Mouse (Mus musculus) kidney, adult 9 months (tissue): ENCODE data around the gene Nkain1.

Source experiments
- DNase-seq: peaks from one replicate; pipeline ENCODE4 v3.0.0; 2022

The Nkain1 gene

GRCm38 (mm10) chr4:130574048-130574413, at the start of gene Nkain1:
Gene Nkain1, minus strand, starts transcription at chr4:130574173.
- peak; percentile 36 for DNase-seq

DNA sequence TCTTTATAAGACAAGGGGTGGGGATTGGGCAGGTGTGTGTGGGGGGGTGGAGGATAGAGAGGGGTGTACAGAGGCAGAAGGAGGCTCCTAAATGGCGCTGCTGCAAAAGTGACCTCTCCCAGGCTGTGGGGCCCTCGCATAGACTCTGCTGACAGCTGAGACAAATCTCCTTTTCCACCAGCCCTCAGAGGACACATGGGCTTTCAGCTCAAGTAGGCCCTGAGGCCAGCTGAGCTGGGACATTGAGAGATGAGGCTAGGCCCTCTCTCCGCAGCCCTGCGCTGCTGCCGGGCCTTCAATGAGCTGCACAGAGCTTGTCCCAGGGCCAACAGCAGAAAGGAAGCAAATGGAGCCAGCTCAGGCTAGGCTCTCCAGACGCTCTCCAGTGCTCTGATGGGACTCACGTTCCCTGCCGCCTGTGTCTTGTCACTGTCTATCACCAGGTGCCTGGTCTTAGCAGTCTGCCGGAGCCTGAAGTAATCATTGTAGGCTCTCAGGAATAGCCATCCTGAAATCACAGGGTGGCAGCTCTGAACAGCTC, 4.8 kb upstream of the Nkain1 start:
- DNase-seq = no peak

- no peak for DNase-seq
Observed at GRCm38 (mm10) chr4:130577081-130577480, 3.1 kb upstream of the Nkain1 start.

DNA sequence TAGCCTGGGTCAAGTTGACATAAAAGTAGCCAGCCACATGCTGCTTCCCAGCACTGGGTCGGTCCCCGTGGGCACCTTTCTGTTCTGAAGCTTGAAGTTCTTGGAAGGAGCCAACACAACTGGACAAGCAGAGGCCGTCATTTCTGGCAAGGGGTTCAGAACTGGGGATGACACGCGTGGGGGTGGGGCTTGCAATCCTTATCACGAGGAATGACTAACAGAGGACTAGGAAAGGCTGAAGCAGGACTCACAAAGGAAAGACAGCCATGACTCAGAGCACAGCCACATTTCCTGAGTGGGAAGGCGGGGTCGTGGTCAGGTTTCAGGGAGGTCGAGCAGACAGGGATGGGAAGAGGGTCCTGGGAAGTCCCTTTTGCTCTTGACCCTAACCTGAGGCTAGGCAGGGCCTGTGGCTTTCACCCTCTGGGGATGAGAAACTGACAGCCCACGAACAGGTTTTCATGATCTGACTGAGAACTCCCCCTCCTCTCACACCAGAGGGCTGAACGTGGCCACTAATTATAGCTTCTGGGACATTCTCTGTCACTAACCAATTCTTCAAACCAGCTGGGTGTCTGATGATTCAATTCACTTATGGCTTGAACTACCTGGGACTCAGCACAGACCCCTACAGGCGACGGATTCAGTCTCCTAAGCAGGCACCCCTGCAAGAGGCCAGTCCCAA, 2.4 kb upstream of the Nkain1 start:
- DNase-seq = no peak

- no peak for DNase-seq
Observed at GRCm38 (mm10) chr4:130575533-130575932, 1.6 kb upstream of the Nkain1 start.

- DNase-seq = no peak
Observed at GRCm38 (mm10) chr4:130574861-130575460, 988 bp upstream of the Nkain1 start.

- DNase-seq = no peak
Observed at GRCm38 (mm10) chr4:130573351-130574047, 474 bp downstream of the Nkain1 start.

GRCm38 (mm10) chr4:130573012-130573350, 992 bp downstream of the Nkain1 start:
- no peak for DNase-seq

DNA sequence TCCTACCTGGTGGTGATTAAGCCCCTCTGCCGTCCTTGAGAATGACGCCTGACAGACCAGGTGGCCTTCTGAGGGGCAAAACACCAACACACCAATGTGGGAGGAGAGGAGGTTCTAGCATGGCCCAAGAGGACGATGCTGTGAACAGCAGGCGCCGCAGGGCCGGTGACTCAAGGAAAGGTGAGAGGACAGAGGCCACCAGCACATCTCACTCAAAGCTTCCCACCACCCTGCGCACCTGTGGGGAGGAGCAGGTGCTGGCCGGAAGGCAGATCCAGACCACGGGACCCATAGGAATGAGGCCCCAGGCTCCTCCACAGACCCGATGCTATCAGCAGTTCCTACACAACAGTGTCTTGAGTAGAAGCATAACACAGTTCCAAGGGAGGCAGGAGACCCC, 1.4 kb downstream of the Nkain1 start:
- no peak for DNase-seq

DNA sequence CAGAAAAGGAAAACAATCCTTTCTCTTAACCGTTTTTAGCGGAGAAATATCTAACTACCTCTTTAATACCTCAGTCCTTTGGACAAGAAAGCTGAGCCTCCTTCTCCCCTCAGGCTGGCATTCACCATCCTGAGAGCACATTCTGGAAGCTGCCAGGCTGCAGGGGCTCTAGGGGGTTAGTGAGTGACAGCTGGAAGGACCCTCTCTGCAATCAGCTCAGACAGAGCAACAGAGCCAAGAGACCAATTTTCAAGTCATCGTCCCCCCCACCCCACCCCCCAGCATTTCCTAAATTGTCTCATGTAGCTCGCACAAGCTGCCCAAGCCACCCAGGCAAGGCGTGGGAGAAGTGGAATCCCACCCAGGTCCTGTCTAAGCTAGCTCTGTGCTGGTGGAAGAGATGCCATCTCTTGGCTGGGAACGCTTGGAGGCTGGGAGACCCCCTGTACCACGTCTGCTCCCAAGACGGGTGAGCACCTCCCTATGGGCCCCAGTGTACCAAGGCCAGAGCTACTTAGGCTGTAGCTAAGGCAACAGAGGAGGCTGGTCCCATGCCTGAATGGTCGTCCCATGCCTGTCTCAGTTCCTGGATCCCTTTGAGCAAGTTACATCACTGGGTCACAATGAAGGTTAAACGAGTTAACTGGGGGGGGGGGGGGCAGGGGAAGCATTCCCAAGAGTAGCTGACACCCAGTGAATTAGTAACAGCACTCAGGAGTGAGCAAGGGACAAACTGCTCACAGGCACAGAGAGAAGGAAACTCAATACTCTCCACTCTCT, 2.8 kb downstream of the Nkain1 start:
- DNase-seq = peak; percentile 67

DNA sequence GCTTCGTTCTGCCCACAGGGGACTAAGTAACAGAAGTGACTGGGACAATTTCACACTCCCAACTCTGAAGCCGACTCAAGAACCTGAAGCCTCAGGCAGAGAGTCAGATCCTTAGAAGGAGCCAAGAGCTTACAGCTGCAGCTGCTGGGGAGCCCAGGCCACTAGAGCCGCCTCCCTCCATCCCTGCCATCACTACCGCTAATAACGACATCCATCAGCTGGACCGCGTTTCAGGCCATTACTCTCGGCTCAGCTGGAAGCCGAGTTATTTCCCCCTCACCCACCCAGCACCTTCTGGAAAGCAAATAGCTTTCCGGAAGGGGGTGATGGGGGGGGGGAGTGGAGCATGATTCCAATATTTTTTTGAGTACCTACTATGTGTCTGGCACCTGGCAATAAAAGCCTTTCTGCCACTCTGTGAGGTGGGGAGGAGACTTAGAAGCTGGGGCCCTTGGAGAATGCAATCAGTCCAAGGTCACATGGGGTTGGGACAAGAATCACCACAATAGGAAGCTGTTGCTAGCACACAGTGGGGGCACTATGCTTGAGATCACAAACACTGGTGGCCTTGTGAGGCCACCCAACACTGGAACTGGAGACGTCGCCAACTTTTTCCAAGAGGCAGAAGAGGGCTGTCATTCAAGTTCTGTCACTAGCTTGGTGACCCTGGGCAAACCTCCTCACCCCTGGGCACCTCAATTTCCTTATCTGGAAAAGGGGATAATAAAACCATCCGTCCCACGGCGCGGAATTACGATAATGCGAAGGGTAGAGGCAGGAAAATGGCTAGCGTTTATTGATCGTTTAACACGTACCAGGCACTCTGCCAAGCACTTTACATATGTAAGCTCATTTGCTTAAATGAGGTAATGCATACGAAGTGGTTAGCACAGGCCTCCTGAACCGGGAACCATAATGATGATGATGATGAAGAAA, 5.7 kb downstream of the Nkain1 start:
- DNase-seq = no peak

GRCm38 (mm10) chr4:130563820-130564219, 10.2 kb downstream of the Nkain1 start:
- no peak for DNase-seq

- DNase-seq = no peak
Observed at GRCm38 (mm10) chr4:130563260-130563756, 10.7 kb downstream of the Nkain1 start.

GRCm38 (mm10) chr4:130560576-130561310, 13.2 kb downstream of the Nkain1 start:
- no peak for DNase-seq

DNA sequence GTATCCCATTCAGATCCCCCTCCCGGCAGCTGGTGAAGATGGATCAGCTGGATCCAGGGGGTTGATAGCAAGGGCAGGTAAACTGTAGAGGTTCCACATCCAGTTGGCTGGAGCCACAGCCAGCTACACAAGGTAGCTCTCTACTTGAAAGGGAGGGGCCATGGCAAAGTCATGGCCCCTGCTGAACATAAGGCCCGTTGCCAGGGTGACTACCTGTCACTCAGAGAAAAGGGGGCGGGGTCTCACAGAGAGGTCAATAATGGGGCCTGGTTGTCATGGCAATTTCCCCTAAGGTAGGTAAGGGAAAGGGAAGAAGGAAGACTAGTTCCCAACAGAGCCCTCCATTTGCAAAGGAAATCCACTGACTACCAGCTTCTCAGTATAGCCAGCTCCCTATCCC, 14.8 kb downstream of the Nkain1 start:
- DNase-seq = no peak

GRCm38 (mm10) chr4:130557852-130558251, 16.1 kb downstream of the Nkain1 start:
- DNase-seq = peak; percentile 82

- no peak for DNase-seq
Observed at GRCm38 (mm10) chr4:130556992-130557391, 17.0 kb downstream of the Nkain1 start.

- no peak for DNase-seq
Observed at GRCm38 (mm10) chr4:130556224-130556623, 17.7 kb downstream of the Nkain1 start.

GRCm38 (mm10) chr4:130553121-130553448, 20.9 kb downstream of the Nkain1 start:
- DNase-seq = peak; percentile 61

- no peak for DNase-seq
Observed at GRCm38 (mm10) chr4:130552312-130553120, 21.5 kb downstream of the Nkain1 start.
